Mouse (Mus musculus) neural tube, embryonic 10.5 days (tissue): ENCODE measurements around the gene Sdc1.

Source experiments
- DNase-seq: peaks from one replicate; pipeline ENCODE4 v3.0.0-alpha.2; 2017; ENCODE audit warnings: low spot score; ENCODE audit errors: extremely low spot score

Sdc1 gene

GRCm38 (mm10) chr12:8781681-8782378, 10.7 kb downstream of the Sdc1 start:
- DNase-seq, result no peak

- DNase-seq, result no peak
Observed at GRCm38 (mm10) chr12:8782565-8782964, 11.4 kb downstream of the Sdc1 start.

- DNase-seq, result no peak
Observed at GRCm38 (mm10) chr12:8784189-8784588, 13.1 kb downstream of the Sdc1 start.

- DNase-seq, result no peak
Observed at GRCm38 (mm10) chr12:8786476-8786875, 15.4 kb downstream of the Sdc1 start.

- DNase-seq, result no peak
Observed at GRCm38 (mm10) chr12:8786984-8787730, 16.0 kb downstream of the Sdc1 start.

- no peak for DNase-seq
Observed at GRCm38 (mm10) chr12:8788469-8788868, 17.3 kb downstream of the Sdc1 start.

- no peak for DNase-seq
Observed at GRCm38 (mm10) chr12:8790615-8791014, 19.5 kb downstream of the Sdc1 start.

- DNase-seq, result no peak
Observed at GRCm38 (mm10) chr12:8793410-8794051, 22.4 kb downstream of the Sdc1 start.

GRCm38 (mm10) chr12:8797936-8798335, 26.8 kb downstream of the Sdc1 start:
- DNase-seq, result no peak

GRCm38 (mm10) chr12:8798486-8799020, 27.4 kb downstream of the Sdc1 start:
- DNase-seq, result no peak

- DNase-seq, result peak; percentile 50
Observed at GRCm38 (mm10) chr12:8803421-8804076, 32.4 kb downstream of the Sdc1 start.

- no peak for DNase-seq
Observed at GRCm38 (mm10) chr12:8804077-8804456, 32.9 kb downstream of the Sdc1 start.

- DNase-seq, result no peak
Observed at GRCm38 (mm10) chr12:8804934-8805722, 34.0 kb downstream of the Sdc1 start.

GRCm38 (mm10) chr12:8809086-8809485, 38.0 kb downstream of the Sdc1 start:
- no peak for DNase-seq

- no peak for DNase-seq
Observed at GRCm38 (mm10) chr12:8809626-8810025, 38.5 kb downstream of the Sdc1 start.

GRCm38 (mm10) chr12:8810966-8811365, 39.8 kb downstream of the Sdc1 start:
- no peak for DNase-seq

GRCm38 (mm10) chr12:8811441-8811871, 40.3 kb downstream of the Sdc1 start:
- DNase-seq, result no peak

GRCm38 (mm10) chr12:8811894-8812560, 40.9 kb downstream of the Sdc1 start:
- DNase-seq, result no peak

- DNase-seq, result no peak
Observed at GRCm38 (mm10) chr12:8817467-8818232, 46.5 kb downstream of the Sdc1 start.
